ENCODE assay signal across 9 mouse cellular contexts in the genomic region with DNA sequence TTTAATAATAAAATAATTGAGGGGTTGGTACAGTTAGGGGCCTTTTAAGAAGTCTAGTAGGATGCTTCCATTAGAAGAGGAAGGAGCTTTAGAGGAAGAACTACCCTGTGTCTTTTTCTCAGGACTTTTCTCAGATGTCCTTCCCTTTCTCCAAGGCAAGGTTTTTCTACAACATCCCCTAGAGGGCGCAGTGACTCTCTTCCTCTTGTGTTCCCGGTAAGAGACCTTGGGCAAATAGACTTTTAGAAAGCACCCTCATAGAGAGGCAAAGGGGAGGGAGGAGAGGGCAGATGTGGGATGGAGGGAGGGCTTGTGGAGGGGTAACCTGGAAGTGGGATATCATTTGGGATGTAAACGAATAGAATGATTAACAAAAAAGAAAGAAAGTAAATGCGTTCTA.
A peak's percentile ranks its signal among the peaks of the same experiment; 100 is the strongest.
DNase-seq lines count a peak whose midpoint lies in the region; ATAC-seq lines count a peak whose summit lies in the region.
"Had no signal": no experiment of that assay in that cellular context is flagged by ENCODE, and none has a peak within 500 bp of the region (broad histone marks: within the 10 kb centered on the region; RNA-seq: fewer than 3 reads in every experiment).

No protein-coding gene starts in this region.

- intact Hi-C loops in heart, postnatal 36 days (cut with DNase I): loop anchor here (5.0 kb wide), 2 partner anchors 672 to 958 kb away; no protein-coding TSS in a partner anchor
- intact Hi-C loops in left cerebral cortex, postnatal 14 days (cut with DNase I): loop anchor here (5.0 kb wide), 1 partner anchor 573 kb away; a partner anchor contains a TSS

- H3K27me3 ChIP-seq in hindbrain, embryonic 14.5 days (ENCODE audit: control insufficient read depth, insufficient read depth, low read length): no peaks in the 10 kb centered on the region
- H3K27me3 ChIP-seq in hindbrain, embryonic 16.5 days (replicated peaks; ENCODE audit: control insufficient read depth, insufficient read depth, low read length): no peaks in the 10 kb centered on the region
- H3K27me3 ChIP-seq: liver, embryonic 13.5 days had no signal

- H3K4me2 ChIP-seq in hindbrain, embryonic 14.5 days (replicated peaks): no peak overlapping the region
- no peak overlapping the region for H3K4me2 ChIP-seq in hindbrain, embryonic 16.5 days (ENCODE audit: low read length)
- H3K4me2 ChIP-seq: liver, embryonic 13.5 days had no signal

- no peaks in the 10 kb centered on the region for H3K4me1 ChIP-seq in hindbrain, embryonic 14.5 days (replicated peaks; ENCODE audit: control insufficient read depth, insufficient read depth, low read length)
- no peaks in the 10 kb centered on the region for H3K4me1 ChIP-seq in hindbrain, embryonic 16.5 days (ENCODE audit: control insufficient read depth, insufficient read depth, low read depth, low read length)
- H3K4me1 ChIP-seq: liver, embryonic 13.5 days had no signal

- 31% methylated on average over 4 of the region's 4 CpGs for WGBS in hindbrain, embryonic 14.5 days
- WGBS in hindbrain, embryonic 16.5 days: 33% methylated on average over 4 of the region's 4 CpGs

- no peak overlapping the region for H3K27ac ChIP-seq in hindbrain, embryonic 14.5 days
- no peak overlapping the region for H3K27ac ChIP-seq in hindbrain, embryonic 16.5 days (ENCODE audit: low read depth, low read length)
- H3K27ac ChIP-seq: liver, embryonic 13.5 days had no signal

- no peak overlapping the region for H3K9ac ChIP-seq in hindbrain, embryonic 14.5 days
- H3K9ac ChIP-seq in hindbrain, embryonic 16.5 days (ENCODE audit: low read depth, low read length): no peak overlapping the region
- H3K9ac ChIP-seq: liver, embryonic 13.5 days had no signal

- peak; percentile 50 for DNase-seq in hindbrain, embryonic 14.5 days (ENCODE audit: low spot score)
- DNase-seq in Muller cell, postnatal 12 days (ENCODE audit: inconsistent ontology term): peak; percentile 43
- peak; percentile 9 for DNase-seq in cerebellum, adult 9-11 months
- DNase-seq in heart, postnatal 36 days: peak; percentile 24 to 27
- peak; percentile 56 to 66 for DNase-seq in left cerebral cortex, postnatal 14 days (ENCODE audit: low spot score in 2 of 2)
- DNase-seq in right cerebral cortex, adult 18-20 months: peak; percentile 41
- DNase-seq in natural killer cell, adult 2 months (ENCODE audit: low spot score in 2 of 2): no peak
- DNase-seq: liver, embryonic 13.5 days had no signal

- no peaks in the 10 kb centered on the region for H3K36me3 ChIP-seq in hindbrain, embryonic 14.5 days (replicated peaks; ENCODE audit: control insufficient read depth, insufficient read depth)
- H3K36me3 ChIP-seq in hindbrain, embryonic 16.5 days (ENCODE audit: control insufficient read depth, insufficient read depth, low read length): no peaks in the 10 kb centered on the region
- H3K36me3 ChIP-seq: liver, embryonic 13.5 days had no signal

- ATAC-seq in hindbrain, embryonic 14.5 days (ENCODE audit: low FRiP score): no peak
- no peak for ATAC-seq in hindbrain, embryonic 16.5 days

- H3K4me3 ChIP-seq in hindbrain, embryonic 14.5 days (replicated peaks; ENCODE audit: low read length): no peak overlapping the region
- H3K4me3 ChIP-seq in hindbrain, embryonic 16.5 days (ENCODE audit: low read length): no peak overlapping the region
- H3K4me3 ChIP-seq: liver, embryonic 13.5 days had no signal

- no peaks in the 10 kb centered on the region for H3K9me3 ChIP-seq in hindbrain, embryonic 14.5 days (ENCODE audit: control insufficient read depth, low read length)
- H3K9me3 ChIP-seq in hindbrain, embryonic 16.5 days (ENCODE audit: control insufficient read depth, low read length): no peaks in the 10 kb centered on the region
- H3K9me3 ChIP-seq: liver, embryonic 13.5 days had no signal

Comparison
In these comparisons a context has a peak if more than half of its experiments do, and no peak if none do; other contexts are left out.
1. DNase-seq: peak in hindbrain, embryonic 14.5 days (single experiment), Muller cell, postnatal 12 days (single experiment), cerebellum, adult 9-11 months (single experiment), heart, postnatal 36 days (2 of 2), left cerebral cortex, postnatal 14 days (2 of 2) and right cerebral cortex, adult 18-20 months (single experiment); none in natural killer cell, adult 2 months (0 of 2).